Mouse (Mus musculus) hindbrain, embryonic 12.5 days (tissue): ENCODE results near the gene Mak. TPM values are rescaled to one million over a fixed set of nuclear protein-coding genes. Genes with fewer than 3 reads are reported as not detected.

Experiments
- ATAC-seq: fragments of 200-750 bp; cut with Nextera tagmentation; 2 replicates; pipeline ENCODE4 v1.8.0; 2017; ENCODE audit warnings: moderate TSS enrichment; ENCODE audit not compliant: low FRiP score
- H3K27ac ChIP-seq: fragments of 300-500 bp; sonication (generic); 2 replicates; pipeline ENCODE4 v1.5.1; 2016; ENCODE audit warnings: mild to moderate bottlenecking
- H3K27me3 ChIP-seq: fragments of 300-500 bp; sonication (generic); 2 replicates; pipeline ENCODE4 v1.6.1; 2016; ENCODE audit warnings: mild to moderate bottlenecking
- H3K36me3 ChIP-seq: fragments of 300-500 bp; sonication (generic); 2 replicates; pipeline ENCODE4 v1.6.1; 2016; ENCODE audit warnings: mild to moderate bottlenecking
- H3K4me1 ChIP-seq: fragments of 300-500 bp; sonication (generic); 2 replicates; pipeline ENCODE4 v1.6.1; 2016
- H3K4me2 ChIP-seq: fragments of 300-500 bp; sonication (generic); replicated peaks from 2 replicates; pipeline ENCODE4 v1.6.1; 2016; ENCODE audit warnings: mild to moderate bottlenecking
- H3K4me3 ChIP-seq: fragments of 300-500 bp; sonication (generic); 2 replicates; pipeline ENCODE4 v1.5.1; 2016; ENCODE audit warnings: mild to moderate bottlenecking
- H3K9ac ChIP-seq: fragments of 300-500 bp; sonication (generic); 2 replicates; pipeline ENCODE4 v1.6.1; 2016; ENCODE audit warnings: mild to moderate bottlenecking, moderate library complexity
- H3K9me3 ChIP-seq: fragments of 300-500 bp; sonication (generic); replicated peaks from 2 replicates; pipeline ENCODE4 v1.6.1; 2016; ENCODE audit warnings: mild to moderate bottlenecking
- WGBS: fragments of 180-500 bp; shearing (Covaris S2); methylation state at CpG from one replicate; pipeline ENCODE4 v1.1.7; 2016; 5-methylcytosine and 5-hydroxymethylcytosine counted together
- polyA plus RNA-seq: library from polyadenylated mRNA; unstranded; fragments of >200 nt; fragmentation: Nextera tagmentation; extraction: Ambion mirVana; gene quantifications from 2 replicates; pipeline ENCODE4 v1.2.1, GENCODE M21; 2016

Mak gene
- 1.2 and 1.9 TPM in 2 replicates for polyA plus RNA-seq

- no peaks in the 10 kb centered on the region for H3K36me3 ChIP-seq
- under 1% methylated on average over 40 of the region's 40 CpGs for WGBS
- H3K4me2 ChIP-seq: peak within 1 kb of the TSS; percentile 69
- ATAC-seq: peak; percentile 90
- H3K9me3 ChIP-seq: no peaks in the 10 kb centered on the region
- peaks cover 38% of the 10 kb centered on the region for H3K27me3 ChIP-seq
- H3K9ac ChIP-seq: peak within 1 kb of the TSS; percentile 44
- H3K4me3 ChIP-seq: peak within 1 kb of the TSS; percentile 46
- no peaks in the 10 kb centered on the region; the same call in 1 of the 2 replicates for H3K4me1 ChIP-seq
- H3K27ac ChIP-seq: no peak within 1 kb of the TSS
Observed at GRCm38 (mm10) chr13:41079421-41079780, at the start of gene Mak. Gene Mak (minus strand): TSS chr13:41079706.

DNA sequence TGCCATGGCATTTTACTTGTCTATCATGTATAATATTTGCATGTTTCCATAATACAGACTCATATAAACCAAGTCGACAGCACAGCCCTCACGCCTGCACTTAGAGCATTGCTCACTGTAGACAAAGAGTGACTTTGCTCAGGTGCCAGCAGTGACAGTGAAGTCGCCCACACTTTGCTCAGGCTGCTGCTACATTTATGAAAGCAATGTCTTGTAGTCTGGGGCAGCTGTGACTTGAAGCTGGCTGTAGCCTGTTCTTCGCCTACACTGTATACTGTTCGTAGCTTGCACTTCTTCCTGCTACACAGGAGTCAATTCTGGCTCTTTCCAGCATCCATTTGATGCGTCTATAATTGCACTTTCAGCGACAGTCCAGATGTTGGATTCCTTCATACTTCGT, 49.6 kb upstream of the Mak start:
- no peaks in the 10 kb centered on the region for H3K27me3 ChIP-seq
- no peak for ATAC-seq
- H3K27ac ChIP-seq: no peak overlapping the region
- H3K4me3 ChIP-seq: no peak overlapping the region
- no peaks in the 10 kb centered on the region for H3K36me3 ChIP-seq
- H3K9ac ChIP-seq: no peak overlapping the region
- H3K4me2 ChIP-seq: no peak overlapping the region
- no peaks in the 10 kb centered on the region for H3K9me3 ChIP-seq
- no peaks in the 10 kb centered on the region for H3K4me1 ChIP-seq
- WGBS: 91% methylated on average over 8 of the region's 8 CpGs

DNA sequence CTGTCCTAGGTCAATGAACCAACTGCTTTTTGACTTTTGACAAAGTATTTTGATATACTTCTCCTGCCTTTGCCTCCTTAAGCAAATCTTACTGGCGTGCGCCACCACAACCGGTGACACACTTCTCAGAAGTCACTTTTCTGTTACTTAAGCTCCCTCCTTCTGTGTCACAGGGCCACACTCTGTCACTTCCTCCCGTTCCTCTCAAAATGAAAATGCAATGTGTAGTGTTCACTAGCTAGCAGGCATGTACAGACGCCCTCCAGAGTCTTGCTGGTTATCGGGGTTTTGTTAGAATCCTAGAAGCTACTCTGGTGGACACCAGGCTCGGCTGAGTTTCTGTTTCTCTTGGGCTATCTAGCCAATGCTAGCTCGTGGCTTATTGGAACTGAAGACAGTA, 48.8 kb upstream of the Mak start:
- H3K4me3 ChIP-seq: no peak overlapping the region
- ATAC-seq: no peak
- no peak overlapping the region for H3K4me2 ChIP-seq
- no peaks in the 10 kb centered on the region for H3K36me3 ChIP-seq
- 85% methylated on average over 8 of the region's 8 CpGs for WGBS
- no peaks in the 10 kb centered on the region for H3K9me3 ChIP-seq
- no peaks in the 10 kb centered on the region for H3K4me1 ChIP-seq
- H3K9ac ChIP-seq: no peak overlapping the region
- no peaks in the 10 kb centered on the region for H3K27me3 ChIP-seq
- H3K27ac ChIP-seq: no peak overlapping the region

GRCm38 (mm10) chr13:41123666-41124225, 44.2 kb upstream of the Mak start:
- WGBS: 63% methylated on average over 6 of the region's 6 CpGs
- H3K4me3 ChIP-seq: no peak overlapping the region

GRCm38 (mm10) chr13:41119152-41119945, 39.8 kb upstream of the Mak start:
- H3K36me3 ChIP-seq: no peaks in the 10 kb centered on the region

More at GRCm38 (mm10) chr13:41123666-41124225, 44.2 kb upstream of the Mak start:
- H3K27ac ChIP-seq: no peak overlapping the region
- no peaks in the 10 kb centered on the region for H3K9me3 ChIP-seq
- H3K4me2 ChIP-seq: no peak overlapping the region
- no peak overlapping the region for H3K9ac ChIP-seq
- no peak for ATAC-seq
- no peaks in the 10 kb centered on the region for H3K27me3 ChIP-seq
- H3K4me1 ChIP-seq: no peaks in the 10 kb centered on the region
- no peaks in the 10 kb centered on the region for H3K36me3 ChIP-seq

DNA sequence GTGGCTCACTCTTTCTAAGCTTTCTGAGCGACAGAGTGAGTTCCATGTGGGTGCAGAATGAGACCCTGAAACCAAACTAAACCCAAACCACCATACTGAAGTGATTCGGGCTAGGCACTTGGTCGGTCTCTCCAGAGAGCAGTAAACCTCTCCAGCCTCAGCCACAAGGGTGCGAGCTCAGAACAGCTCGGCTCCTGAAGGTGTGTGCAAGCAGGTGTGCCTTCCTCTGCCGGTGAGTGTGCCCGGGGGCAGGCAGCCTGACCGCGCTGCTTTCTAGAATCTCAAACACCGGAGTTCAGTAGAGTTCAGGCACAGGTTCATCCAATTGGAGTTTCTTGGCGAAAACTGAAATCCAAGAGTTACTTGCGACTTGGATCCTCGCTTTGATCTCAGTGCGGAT, 34.4 kb upstream of the Mak start, which contains the start of gene Sycp2l:
Sycp2l (plus strand) TSS at position 368 of the 400 bp plus-strand sequence.
- no peak for ATAC-seq
- WGBS: 32% methylated on average over 14 of the region's 14 CpGs
- Histone ChIP-seq H3K4me1 (no peaks in the 10 kb centered on the region), H3K27me3 (peaks cover 15% of the 10 kb centered on the region), H3K4me3 (no peak within 1 kb of the TSS), H3K4me2 (peak within 1 kb of the TSS; percentile 25), H3K9me3 (no peaks in the 10 kb centered on the region), H3K27ac (no peak within 1 kb of the TSS), H3K9ac (no peak within 1 kb of the TSS), H3K36me3 (no peaks in the 10 kb centered on the region)

More at GRCm38 (mm10) chr13:41119152-41119945, 39.8 kb upstream of the Mak start:
- ATAC-seq: no peak
- Histone ChIP-seq H3K4me2 (no peak overlapping the region), H3K27me3 (peaks cover 5% of the 10 kb centered on the region), H3K4me3 (no peak overlapping the region), H3K9me3 (no peaks in the 10 kb centered on the region), H3K4me1 (no peaks in the 10 kb centered on the region), H3K27ac (no peak overlapping the region), H3K9ac (no peak overlapping the region)
- WGBS: 47% methylated on average over 9 of the region's 9 CpGs

- WGBS: 70% methylated on average over 3 of the region's 3 CpGs
- H3K36me3 ChIP-seq: no peaks in the 10 kb centered on the region
- no peak within 1 kb of the TSS for H3K4me2 ChIP-seq
- no peak within 1 kb of the TSS for H3K9ac ChIP-seq
- H3K4me3 ChIP-seq: no peak within 1 kb of the TSS
- ATAC-seq: no peak
- H3K4me1 ChIP-seq: no peaks in the 10 kb centered on the region
- H3K27ac ChIP-seq: no peak within 1 kb of the TSS
- H3K27me3 ChIP-seq: peaks cover 15% of the 10 kb centered on the region
- no peaks in the 10 kb centered on the region for H3K9me3 ChIP-seq
Observed at GRCm38 (mm10) chr13:41110935-41111334, 31.4 kb upstream of the Mak start, which contains the start of gene Gcm2. Gene Gcm2 (minus strand): TSS chr13:41111035.

DNA sequence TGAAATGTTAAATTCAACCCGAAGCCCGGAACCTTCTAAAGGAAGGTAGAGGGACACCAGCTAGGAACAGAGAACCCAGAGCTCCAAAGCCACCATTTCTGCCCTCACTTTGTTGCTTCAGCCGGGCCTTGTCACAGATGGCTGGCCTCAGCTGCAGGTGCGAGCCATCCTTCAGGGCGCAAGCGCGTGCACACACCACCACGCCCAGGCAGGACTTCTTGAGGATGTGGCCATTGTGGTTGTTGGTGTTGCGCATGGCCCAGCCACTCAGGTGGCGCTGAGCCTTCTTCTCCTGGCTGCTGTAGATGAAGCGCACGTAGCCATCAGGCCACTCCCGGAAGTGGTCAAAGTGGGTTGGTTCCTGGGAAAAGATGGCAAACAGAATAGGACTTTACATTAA, 26.0 kb upstream of the Mak start:
- Histone ChIP-seq H3K27me3 (0 out of 2 replicates have a peak, but pooled peaks cover 4% of the 10 kb centered on the region), H3K9me3 (no peaks in the 10 kb centered on the region; the same call in 1 of the 2 replicates), H3K27ac (no peak overlapping the region), H3K4me3 (no peak overlapping the region), H3K4me1 (no peaks in the 10 kb centered on the region), H3K9ac (no peak overlapping the region), H3K36me3 (no peaks in the 10 kb centered on the region), H3K4me2 (no peak overlapping the region)
- ATAC-seq: no peak
- WGBS: 96% methylated on average over 13 of the region's 13 CpGs

DNA sequence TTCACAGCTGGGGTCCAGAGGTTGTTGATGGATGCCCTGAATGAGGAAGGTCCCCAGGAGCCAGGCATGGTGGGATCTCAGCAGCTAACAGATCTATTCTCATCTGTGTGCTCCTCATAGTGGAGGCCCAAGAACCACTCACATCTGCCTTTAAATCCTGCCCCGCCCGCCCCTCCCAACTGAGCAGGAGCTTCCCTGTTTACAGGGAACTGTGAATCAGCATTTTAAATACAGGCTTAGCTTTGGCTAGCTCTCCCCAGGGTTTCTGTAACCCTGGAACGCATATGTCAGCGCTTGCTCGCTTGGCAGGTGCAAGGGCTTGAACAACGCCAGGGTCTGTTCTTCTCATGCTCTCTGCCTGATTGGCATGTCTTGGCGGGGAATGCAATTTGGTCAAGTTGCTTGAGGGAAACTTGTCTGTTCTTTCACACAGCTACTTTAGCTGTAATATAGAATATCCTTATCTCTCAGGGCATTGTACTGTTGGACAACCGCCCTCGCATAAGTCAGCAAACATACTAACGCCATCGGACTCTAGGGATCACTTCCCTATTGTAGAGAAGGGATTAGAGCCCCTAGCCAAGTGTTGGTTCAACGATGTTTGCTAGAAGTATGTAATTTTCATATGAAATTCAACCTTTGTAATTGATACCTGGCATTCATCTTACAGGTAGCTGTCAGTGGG, 24.5 kb upstream of the Mak start:
- no peak for ATAC-seq
- Histone ChIP-seq H3K4me1 (no peaks in the 10 kb centered on the region), H3K27me3 (no peaks in the 10 kb centered on the region), H3K36me3 (no peaks in the 10 kb centered on the region), H3K27ac (no peak overlapping the region), H3K9ac (no peak overlapping the region), H3K4me2 (no peak overlapping the region), H3K9me3 (no peaks in the 10 kb centered on the region; the same call in 1 of the 2 replicates), H3K4me3 (no peak overlapping the region)
- WGBS: 75% methylated on average over 12 of the region's 12 CpGs

- Histone ChIP-seq H3K4me1 (no peaks in the 10 kb centered on the region), H3K9ac (no peak overlapping the region), H3K9me3 (no peaks in the 10 kb centered on the region; the same call in 1 of the 2 replicates), H3K27me3 (no peaks in the 10 kb centered on the region), H3K27ac (no peak overlapping the region), H3K36me3 (no peaks in the 10 kb centered on the region), H3K4me3 (no peak overlapping the region), H3K4me2 (no peak overlapping the region)
- ATAC-seq: no peak
- WGBS: 90% methylated on average over 2 of the region's 2 CpGs
Observed at GRCm38 (mm10) chr13:41100031-41100430, 20.5 kb upstream of the Mak start.

- H3K9me3 ChIP-seq: no peaks in the 10 kb centered on the region; the same call in 1 of the 2 replicates
- H3K9ac ChIP-seq: no peak overlapping the region
- no peaks in the 10 kb centered on the region for H3K36me3 ChIP-seq
- ATAC-seq: no peak
- H3K27ac ChIP-seq: no peak overlapping the region
- H3K27me3 ChIP-seq: no peaks in the 10 kb centered on the region
- no peak overlapping the region for H3K4me2 ChIP-seq
- 90% methylated on average over 15 of the region's 15 CpGs for WGBS
- H3K4me3 ChIP-seq: no peak overlapping the region
- no peaks in the 10 kb centered on the region for H3K4me1 ChIP-seq
Observed at GRCm38 (mm10) chr13:41098325-41098724, 18.8 kb upstream of the Mak start.

GRCm38 (mm10) chr13:41097324-41098058, 18.0 kb upstream of the Mak start:
- H3K9me3 ChIP-seq: no peaks in the 10 kb centered on the region
- no peak overlapping the region for H3K9ac ChIP-seq
- no peak overlapping the region for H3K27ac ChIP-seq
- H3K4me2 ChIP-seq: no peak overlapping the region
- H3K4me3 ChIP-seq: no peak overlapping the region
- WGBS: 84% methylated on average over 16 of the region's 16 CpGs
- no peaks in the 10 kb centered on the region for H3K27me3 ChIP-seq
- no peaks in the 10 kb centered on the region for H3K4me1 ChIP-seq
- ATAC-seq: no peak
- no peaks in the 10 kb centered on the region for H3K36me3 ChIP-seq
